Mouse (Mus musculus) cerebellum, adult 2 months (tissue): ENCODE results near the gene Tgfbr3. TPM values are rescaled to one million over a fixed set of nuclear protein-coding genes. Genes with fewer than 3 reads are reported as not detected.
"Not testable (repeated sequence)": the region's sequence is repeated elsewhere in the genome, so short reads cannot be mapped to it uniquely, and the experiment has no call there.

Experiments
- DNase-seq, 2 experiments: peaks; one replicate each; pipeline ENCODE4 v3.0.0; 2021
- H3K27ac ChIP-seq: fragments of 200-500 bp; 2 replicates; pipeline ENCODE4 v1.5.1; 2012; ENCODE audit warnings: low read length, control low read depth, inconsistent platforms; ENCODE audit not compliant: insufficient read depth
- H3K27me3 ChIP-seq: fragments of 200-500 bp; 2 replicates; pipeline ENCODE4 v1.6.1; 2012; ENCODE audit warnings: inconsistent platforms, mild to moderate bottlenecking, low read length, moderate library complexity; ENCODE audit not compliant: control insufficient read depth, insufficient read depth
- H3K4me1 ChIP-seq: fragments of 200-500 bp; 2 replicates; pipeline ENCODE4 v1.6.1; 2011; ENCODE audit warnings: low read length; ENCODE audit not compliant: control insufficient read depth, insufficient read depth
- H3K4me3 ChIP-seq: fragments of 200-500 bp; replicated peaks from 2 replicates; pipeline ENCODE3; 2011; ENCODE audit warnings: mild to moderate bottlenecking, low read depth, low read length, control low read depth; ENCODE audit not compliant: insufficient read depth
- CTCF ChIP-seq: fragments of 200-500 bp; IDR thresholded peaks from 2 replicates; pipeline ENCODE4 v1.5.1; 2011; ENCODE audit warnings: low read depth, mild to moderate bottlenecking, control low read depth, low read length, moderate library complexity, borderline replicate concordance; ENCODE audit not compliant: insufficient read depth
- POLR2A ChIP-seq: fragments of 200-500 bp; IDR thresholded peaks from 2 replicates; pipeline ENCODE4 v1.6.1; 2011; ENCODE audit warnings: low read length, control low read depth, borderline replicate concordance; ENCODE audit not compliant: insufficient read depth
- WGBS: fragments of 180-500 bp; shearing (Covaris S2); methylation state at CpG from one replicate; pipeline ENCODE4 v1.1.7; 2018; 5-methylcytosine and 5-hydroxymethylcytosine counted together
- polyA plus RNA-seq: library from polyadenylated mRNA; depleted of rRNA; stranded (reverse); fragments of >200 nt; gene quantifications from 2 replicates; pipeline ENCODE4 v1.2.3, GENCODE M21; 2012

The Tgfbr3 gene
- polyA plus RNA-seq, 1 experiment: 11.5 TPM

GRCm38 (mm10) chr5:107253395-107253794, 36.0 kb downstream of the Tgfbr3 start:
- Histone ChIP-seq H3K4me3 (no peak overlapping the region), H3K27me3 (no peaks in the 10 kb centered on the region), H3K4me1 (peaks cover 12% of the 10 kb centered on the region), H3K27ac (no peak overlapping the region)
- DNase-seq: no peak
- no peak for TF ChIP-seq POLR2A
- TF ChIP-seq CTCF: no peak
- 69% methylated on average over 3 of the region's 3 CpGs for WGBS

- WGBS: 84% methylated on average over 1 of the region's 1 CpGs
Observed at GRCm38 (mm10) chr5:107252435-107252834, 37.0 kb downstream of the Tgfbr3 start.

GRCm38 (mm10) chr5:107251751-107252305, 37.6 kb downstream of the Tgfbr3 start:
- Histone ChIP-seq H3K4me3 (no peak overlapping the region), H3K27ac (no peak overlapping the region)

More at GRCm38 (mm10) chr5:107252435-107252834, 37.0 kb downstream of the Tgfbr3 start:
- TF ChIP-seq CTCF (no peak), POLR2A (no peak)
- H3K27me3 ChIP-seq: no peaks in the 10 kb centered on the region
- DNase-seq: no peak
- H3K27ac ChIP-seq: no peak overlapping the region
- H3K4me1 ChIP-seq: peaks cover 12% of the 10 kb centered on the region
- no peak overlapping the region for H3K4me3 ChIP-seq

GRCm38 (mm10) chr5:107250548-107251272, 38.7 kb downstream of the Tgfbr3 start:
- H3K4me1 ChIP-seq: peaks cover 12% of the 10 kb centered on the region
- H3K4me3 ChIP-seq: no peak overlapping the region
- no peak for DNase-seq
- WGBS: 84% methylated on average over 19 of the region's 19 CpGs
- H3K27ac ChIP-seq: no peak overlapping the region
- H3K27me3 ChIP-seq: no peaks in the 10 kb centered on the region
- no peak for TF ChIP-seq CTCF
- no peak for TF ChIP-seq POLR2A

More at GRCm38 (mm10) chr5:107251751-107252305, 37.6 kb downstream of the Tgfbr3 start:
- TF ChIP-seq POLR2A (no peak), CTCF (no peak)
- DNase-seq: peak in 1 of 2 experiments; percentile 50
- 35% methylated on average over 3 of the region's 3 CpGs for WGBS
- H3K4me1 ChIP-seq: peaks cover 12% of the 10 kb centered on the region
- H3K27me3 ChIP-seq: no peaks in the 10 kb centered on the region

DNA sequence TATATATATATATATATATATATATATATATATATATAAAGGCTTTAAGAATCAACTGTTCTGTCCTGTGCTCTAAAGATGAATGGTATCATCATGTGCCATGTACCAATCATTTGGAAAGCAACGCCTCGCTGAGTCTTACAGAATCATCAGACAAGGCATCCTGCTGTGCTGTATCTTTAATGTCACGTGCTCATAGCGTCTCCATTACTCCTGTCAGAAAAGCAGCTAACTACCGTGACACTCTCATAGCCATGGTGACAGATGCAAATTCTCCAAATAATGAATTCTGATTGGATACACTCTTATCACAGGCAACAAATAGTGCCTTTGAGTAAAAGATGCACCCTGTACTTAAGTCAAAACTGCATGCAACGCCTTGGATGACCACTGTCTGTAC, 40.7 kb downstream of the Tgfbr3 start:
- no peak overlapping the region for H3K4me3 ChIP-seq
- no peak for DNase-seq
- H3K27me3 ChIP-seq: no peaks in the 10 kb centered on the region
- H3K4me1 ChIP-seq: peaks cover 12% of the 10 kb centered on the region
- TF ChIP-seq POLR2A (no peak), CTCF (no peak)
- 74% methylated on average over 6 of the region's 6 CpGs for WGBS
- no peak overlapping the region for H3K27ac ChIP-seq

DNA sequence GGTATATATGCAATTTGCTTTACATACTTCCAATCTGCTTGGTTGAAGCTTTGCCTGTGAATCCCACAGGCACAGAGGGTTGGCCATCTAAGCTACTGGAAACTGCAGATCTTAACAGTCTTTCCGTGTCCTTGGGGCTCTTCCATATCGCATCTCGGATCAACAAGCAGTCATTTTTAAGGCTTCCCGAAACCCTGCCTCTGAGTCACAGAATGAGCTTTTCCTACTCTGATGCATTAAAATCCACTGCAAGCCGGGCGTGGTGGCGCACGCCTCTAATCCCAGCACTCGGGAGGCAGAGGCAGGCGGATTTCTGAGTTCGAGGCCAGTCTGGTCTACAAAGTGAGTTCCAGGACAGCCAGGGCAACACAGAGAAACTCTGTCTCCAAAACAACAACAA, 41.1 kb downstream of the Tgfbr3 start:
- not testable (repeated sequence) for H3K27ac ChIP-seq, H3K4me1 ChIP-seq, H3K27me3 ChIP-seq, DNase-seq, H3K4me3 ChIP-seq
- 96% methylated on average over 11 of the region's 11 CpGs for WGBS

- 80% methylated on average over 3 of the region's 3 CpGs for WGBS
- H3K27me3 ChIP-seq: no peaks in the 10 kb centered on the region
- H3K4me1 ChIP-seq: peaks cover 5% of the 10 kb centered on the region
- TF ChIP-seq CTCF (no peak), POLR2A (no peak)
- DNase-seq: no peak
- no peak overlapping the region for H3K27ac ChIP-seq
- no peak overlapping the region for H3K4me3 ChIP-seq
Observed at GRCm38 (mm10) chr5:107247786-107248185, 41.6 kb downstream of the Tgfbr3 start.

DNA sequence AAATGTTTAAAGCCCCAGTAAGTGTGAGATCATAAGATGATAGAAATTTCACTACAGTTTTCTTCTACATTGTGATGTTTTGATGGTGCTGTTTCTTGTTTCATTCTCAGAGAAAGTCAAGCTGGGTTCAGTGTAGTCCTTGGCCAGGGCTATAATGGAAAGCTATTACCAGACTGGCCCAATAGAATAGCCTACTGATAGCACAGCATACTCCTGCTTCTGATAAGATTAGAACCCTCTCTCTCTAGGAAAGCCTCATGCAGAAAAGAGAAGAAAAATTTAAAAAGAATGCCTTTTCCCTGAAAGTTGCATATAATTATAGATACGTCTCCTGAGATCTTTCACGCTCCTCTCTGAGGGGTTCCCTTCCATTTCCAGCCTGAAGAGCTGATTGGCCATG, 46.0 kb downstream of the Tgfbr3 start:
- 97% methylated on average over 2 of the region's 2 CpGs for WGBS
- DNase-seq: no peak
- TF ChIP-seq CTCF: no peak
- no peak for TF ChIP-seq POLR2A
- no peak overlapping the region for H3K27ac ChIP-seq
- no peaks in the 10 kb centered on the region for H3K27me3 ChIP-seq
- H3K4me3 ChIP-seq: no peak overlapping the region
- peaks cover 8% of the 10 kb centered on the region for H3K4me1 ChIP-seq
